ENCODE assay signal across 18 mouse cellular contexts in the genomic region with DNA sequence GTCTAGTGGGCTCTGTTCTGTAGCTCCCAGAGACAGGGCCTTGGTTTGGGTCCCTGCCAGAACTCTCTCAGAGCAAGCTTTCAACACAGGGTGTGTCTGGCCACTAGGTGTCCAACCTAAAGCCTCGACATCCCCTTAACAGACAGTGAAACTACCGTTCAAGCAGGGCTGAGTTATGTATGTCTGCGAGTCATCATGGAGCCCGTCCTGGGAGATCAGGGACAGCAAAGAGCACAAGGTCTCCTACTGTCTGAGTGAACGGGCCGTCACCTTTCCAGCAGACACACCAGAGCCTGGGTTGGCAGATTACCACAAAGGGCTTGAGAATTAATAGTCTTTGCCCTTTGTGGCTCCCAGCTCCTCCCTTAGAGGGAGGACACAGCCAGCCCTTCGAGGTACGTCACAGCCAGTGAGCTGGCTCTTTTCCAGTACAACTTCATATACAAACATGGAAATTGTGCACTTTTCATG. TPM values are rescaled to one million over a fixed set of nuclear protein-coding genes. Genes with fewer than 3 reads are reported as not detected.
DNase-seq lines count a peak whose midpoint lies in the region; ATAC-seq lines count a peak whose summit lies in the region.
"Had no signal": no experiment of that assay in that cellular context is flagged by ENCODE, and none has a peak within 500 bp of the region (broad histone marks: within the 10 kb centered on the region; RNA-seq: fewer than 3 reads in every experiment).

No protein-coding gene starts in this region.

- no peak overlapping the region for H3K4me3 ChIP-seq in intestine, embryonic 16.5 days (ENCODE audit: low read length)
- H3K4me3 ChIP-seq in intestine, embryonic 15.5 days (replicated peaks): no peak overlapping the region
- no peak overlapping the region for H3K4me3 ChIP-seq in hindbrain, embryonic 10.5 days
- H3K4me3 ChIP-seq in hindbrain, embryonic 11.5 days (ENCODE audit: low read depth, low read length): no peak overlapping the region
- H3K4me3 ChIP-seq: embryonic facial prominence, embryonic 10.5 days; limb, embryonic 15.5 days; midbrain, embryonic 13.5 days; neural tube, embryonic 13.5 days had no signal

- H3K4me2 ChIP-seq in intestine, embryonic 16.5 days (ENCODE audit: low read depth, low read length): no peak overlapping the region
- no peak overlapping the region for H3K4me2 ChIP-seq in intestine, embryonic 15.5 days (replicated peaks)
- no peak overlapping the region for H3K4me2 ChIP-seq in hindbrain, embryonic 11.5 days (replicated peaks; ENCODE audit: low read depth, low read length)
- H3K4me2 ChIP-seq: limb, embryonic 15.5 days; midbrain, embryonic 13.5 days; neural tube, embryonic 13.5 days had no signal

- H3K9me3 ChIP-seq in intestine, embryonic 16.5 days (ENCODE audit: control insufficient read depth, low read length): no peaks in the 10 kb centered on the region
- no peaks in the 10 kb centered on the region for H3K9me3 ChIP-seq in intestine, embryonic 15.5 days
- H3K9me3 ChIP-seq in hindbrain, embryonic 10.5 days: no peaks in the 10 kb centered on the region
- no peaks in the 10 kb centered on the region for H3K9me3 ChIP-seq in hindbrain, embryonic 11.5 days (ENCODE audit: control insufficient read depth, low read length)
- H3K9me3 ChIP-seq: embryonic facial prominence, embryonic 10.5 days; limb, embryonic 15.5 days; midbrain, embryonic 13.5 days; neural tube, embryonic 13.5 days had no signal

- 38% methylated on average over 8 of the region's 8 CpGs for WGBS in intestine, embryonic 16.5 days
- 47% methylated on average over 8 of the region's 8 CpGs for WGBS in intestine, embryonic 15.5 days
- 78% methylated on average over 8 of the region's 8 CpGs for WGBS in hindbrain, embryonic 10.5 days
- 68% methylated on average over 8 of the region's 8 CpGs for WGBS in hindbrain, embryonic 11.5 days

- no peaks in the 10 kb centered on the region for H3K27me3 ChIP-seq in intestine, embryonic 16.5 days (replicated peaks; ENCODE audit: control insufficient read depth, insufficient read depth, low read length)
- no peaks in the 10 kb centered on the region for H3K27me3 ChIP-seq in intestine, embryonic 15.5 days (replicated peaks)
- no peaks in the 10 kb centered on the region for H3K27me3 ChIP-seq in hindbrain, embryonic 10.5 days (ENCODE audit: insufficient read depth, poor library complexity, severe bottlenecking)
- no peaks in the 10 kb centered on the region for H3K27me3 ChIP-seq in hindbrain, embryonic 11.5 days (ENCODE audit: control insufficient read depth, insufficient read depth, low read length)
- H3K27me3 ChIP-seq: limb, embryonic 15.5 days; midbrain, embryonic 13.5 days; neural tube, embryonic 13.5 days had no signal

- H3K9ac ChIP-seq in intestine, embryonic 16.5 days (ENCODE audit: low read depth, low read length): no peak overlapping the region
- no peak overlapping the region for H3K9ac ChIP-seq in intestine, embryonic 15.5 days
- H3K9ac ChIP-seq in hindbrain, embryonic 11.5 days (ENCODE audit: low read depth, low read length): no peak overlapping the region
- H3K9ac ChIP-seq: limb, embryonic 15.5 days; midbrain, embryonic 13.5 days; neural tube, embryonic 13.5 days had no signal

- no peaks in the 10 kb centered on the region; the same call in 1 of the 2 replicates for H3K36me3 ChIP-seq in intestine, embryonic 16.5 days (ENCODE audit: control insufficient read depth, insufficient read depth, low read length)
- peaks cover 14% of the 10 kb centered on the region for H3K36me3 ChIP-seq in intestine, embryonic 15.5 days
- peaks cover 7% of the 10 kb centered on the region for H3K36me3 ChIP-seq in hindbrain, embryonic 10.5 days
- no peaks in the 10 kb centered on the region for H3K36me3 ChIP-seq in hindbrain, embryonic 11.5 days (ENCODE audit: control insufficient read depth, insufficient read depth, low read length)
- H3K36me3 ChIP-seq: midbrain, embryonic 13.5 days; neural tube, embryonic 13.5 days had no signal

- peak; percentile 27; the same call in 1 of the 2 replicates for ATAC-seq in intestine, embryonic 16.5 days
- ATAC-seq in intestine, embryonic 15.5 days: no peak
- ATAC-seq in common myeloid progenitor, adult 5-6 weeks (replicated peaks; ENCODE audit: low read depth, poor library complexity, severe bottlenecking): peak; percentile 54; the same call in 1 of the 2 replicates
- ATAC-seq in hindbrain, embryonic 11.5 days (ENCODE audit: low FRiP score): no peak
- ATAC-seq: activated CD4-positive, CD25-positive, alpha-beta regulatory T cell, adult 4 months; forebrain, embryonic 14.5 days; midbrain, embryonic 13.5 days had no signal

- H3K27ac ChIP-seq in intestine, embryonic 16.5 days (ENCODE audit: low read length): no peak overlapping the region
- H3K27ac ChIP-seq in intestine, embryonic 15.5 days: no peak overlapping the region
- no peak overlapping the region for H3K27ac ChIP-seq in hindbrain, embryonic 10.5 days
- no peak overlapping the region for H3K27ac ChIP-seq in hindbrain, embryonic 11.5 days (ENCODE audit: low read depth, low read length)
- H3K27ac ChIP-seq: embryonic facial prominence, embryonic 10.5 days; limb, embryonic 15.5 days; midbrain, embryonic 13.5 days; neural tube, embryonic 13.5 days had no signal

- peak; percentile 69 for DNase-seq in 3T3-L1 (ENCODE audit: low read depth, low spot score)
- DNase-seq in kidney, postnatal 4 days: peak; percentile 27 to 51
- DNase-seq in hindbrain, embryonic 10.5 days (ENCODE audit: low spot score): no peak
- no peak for DNase-seq in hindbrain, embryonic 11.5 days (ENCODE audit: low spot score)
- no peak for DNase-seq in thymus, adult 18-20 months
- DNase-seq: cerebellum, adult 11 months; gastrocnemius, postnatal 25 days had no signal

- peaks cover 14% of the 10 kb centered on the region for H3K4me1 ChIP-seq in intestine, embryonic 16.5 days (ENCODE audit: control insufficient read depth, insufficient read depth, low read length)
- H3K4me1 ChIP-seq in intestine, embryonic 15.5 days (replicated peaks): peaks cover 9% of the 10 kb centered on the region; the same call in 1 of the 2 replicates
- H3K4me1 ChIP-seq in hindbrain, embryonic 10.5 days (replicated peaks): 0 out of 2 replicates have a peak, but pooled peaks cover 3% of the 10 kb centered on the region
- no peaks in the 10 kb centered on the region for H3K4me1 ChIP-seq in hindbrain, embryonic 11.5 days (replicated peaks; ENCODE audit: control insufficient read depth, insufficient read depth, low read length)
- H3K4me1 ChIP-seq: neural tube, embryonic 13.5 days had no signal

RNA-seq across cellular contexts. Expression of gene Trcg1, which starts 10.9 kb away (rescaled TPM):
- not detected in 2 replicates for polyA plus RNA-seq in intestine, embryonic 16.5 days (2015; fragmentation: Nextera tagmentation; extraction: Ambion mirVana)
- polyA plus RNA-seq in intestine, embryonic 15.5 days (2015; fragmentation: Nextera tagmentation; extraction: Ambion mirVana): not detected in 2 replicates
- total RNA-seq in common myeloid progenitor, adult 5-6 weeks (2017): not detected in 2 replicates
- not detected in 2 replicates for polyA plus RNA-seq in hindbrain, embryonic 10.5 days (2016; fragmentation: Nextera tagmentation; extraction: Ambion mirVana)
- polyA plus RNA-seq in hindbrain, embryonic 11.5 days (2014; fragmentation: Nextera tagmentation; extraction: Ambion mirVana): not detected in 2 replicates
- total RNA-seq: gastrocnemius, postnatal 25 days; left cerebral cortex, adult 18-20 months had no signal
- polyA plus RNA-seq: activated CD4-positive, CD25-positive, alpha-beta regulatory T cell, adult 4 months; forebrain, embryonic 14.5 days; heart, embryonic 16.5 days; limb, embryonic 15.5 days; midbrain, embryonic 13.5 days; neural tube, embryonic 13.5 days had no signal

RNA-seq across cellular contexts. Expression of gene 1700017B05Rik, which starts 15.2 kb away (rescaled TPM):
- 23.8 and 25.5 TPM in 2 replicates for polyA plus RNA-seq in intestine, embryonic 16.5 days (2015; fragmentation: Nextera tagmentation; extraction: Ambion mirVana)
- 27.7 and 29.6 TPM in 2 replicates for polyA plus RNA-seq in intestine, embryonic 15.5 days (2015; fragmentation: Nextera tagmentation; extraction: Ambion mirVana)
- 19.6 and 31.9 TPM in 2 replicates for total RNA-seq in common myeloid progenitor, adult 5-6 weeks (2017)
- 9.5 and 10.9 TPM in 2 replicates for polyA plus RNA-seq in hindbrain, embryonic 10.5 days (2016; fragmentation: Nextera tagmentation; extraction: Ambion mirVana)
- polyA plus RNA-seq in hindbrain, embryonic 11.5 days (2014; fragmentation: Nextera tagmentation; extraction: Ambion mirVana): 6.6 and 7.6 TPM in 2 replicates

Comparison
In these comparisons a context has a peak if more than half of its experiments do, and no peak if none do; other contexts are left out.
1. ATAC-seq: peak in intestine, embryonic 16.5 days (single experiment) and common myeloid progenitor, adult 5-6 weeks (single experiment); none in intestine, embryonic 15.5 days (single experiment) and hindbrain, embryonic 11.5 days (single experiment).
2. DNase-seq: peak in 3T3-L1 (single experiment) and kidney, postnatal 4 days (2 of 2); none in hindbrain, embryonic 10.5 days (single experiment), hindbrain, embryonic 11.5 days (single experiment) and thymus, adult 18-20 months (0 of 2).